Mouse (Mus musculus) lung, postnatal 0 days (tissue): ENCODE data around the gene Mapk1ip1l.

Source experiments
- CTCF ChIP-seq: IDR thresholded peaks from 2 replicates; pipeline ENCODE4 v1.5.1; 2016; ENCODE audit warnings: antibody characterized with exemption, mild to moderate bottlenecking
- EP300 ChIP-seq: IDR thresholded peaks from 2 replicates; pipeline ENCODE4 v1.6.1; 2016; ENCODE audit warnings: antibody characterized with exemption, mild to moderate bottlenecking, control low read depth

DNA sequence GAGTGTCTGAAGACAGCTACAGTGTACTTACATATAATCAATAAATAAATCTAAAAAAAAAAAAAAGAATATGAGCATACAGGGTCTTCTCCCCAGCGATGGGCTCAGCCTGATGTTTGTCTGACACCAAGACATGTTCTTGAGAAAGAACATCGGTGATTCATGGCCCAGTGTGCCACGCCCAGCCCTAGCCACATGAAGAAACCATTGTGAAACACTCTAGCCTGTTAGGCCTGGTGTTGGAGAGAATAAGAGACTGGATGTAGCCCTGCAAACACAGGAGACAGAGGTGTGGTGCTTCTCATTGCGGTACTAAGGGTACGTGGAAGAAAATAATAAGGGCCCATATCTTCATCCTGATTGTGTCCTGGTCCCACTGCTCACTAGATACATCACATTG, 29.3 kb downstream of the Mapk1ip1l start:
- TF ChIP-seq EP300 (no peak), CTCF (no peak)
